Mouse (Mus musculus) megakaryocyte, embryonic 14.5 days (primary cell): ENCODE results near the gene Higd2a. TPM values are rescaled to one million over a fixed set of nuclear protein-coding genes. Genes with fewer than 3 reads are reported as not detected.

Experiments used
- H3K27me3 ChIP-seq: replicated peaks from 2 replicates; pipeline ENCODE3; 2012; ENCODE audit warnings: inconsistent platforms
- H3K36me3 ChIP-seq: replicated peaks from 2 replicates; pipeline ENCODE3; 2012; ENCODE audit warnings: low read length, inconsistent platforms, mixed read lengths
- H3K4me1 ChIP-seq: 2 replicates; pipeline ENCODE4 v1.6.1; 2012; ENCODE audit warnings: inconsistent platforms
- H3K4me3 ChIP-seq: replicated peaks from 2 replicates; pipeline ENCODE3; 2012; ENCODE audit warnings: moderate library complexity, mild to moderate bottlenecking, inconsistent platforms
- H3K9me3 ChIP-seq: 2 replicates; pipeline ENCODE4 v1.6.1; 2012; ENCODE audit warnings: inconsistent platforms
- FLI1 ChIP-seq: IDR thresholded peaks from 2 replicates; pipeline ENCODE4 v1.6.1; 2012; ENCODE audit warnings: low read length, inconsistent platforms, mixed read lengths
- GATA1 ChIP-seq: IDR thresholded peaks from 3 replicates; pipeline ENCODE4 v1.6.1; 2012; ENCODE audit warnings: mixed read lengths, low read length, inconsistent platforms, borderline replicate concordance
- polyA plus RNA-seq: library from polyadenylated mRNA; stranded (reverse); fragments of >175 nt; gene quantifications from 2 replicates; pipeline ENCODE4 v1.2.3, GENCODE M21; 2012; ENCODE audit warnings: low replicate concordance; ENCODE audit not compliant: insufficient read depth

Gene Higd2a
- polyA plus RNA-seq, result 13.6 and 46.2 TPM in 2 replicates

- Histone ChIP-seq H3K4me3 (peak within 1 kb of the TSS; percentile 98), H3K4me1 (peaks cover 31% of the 10 kb centered on the region), H3K27me3 (no peaks in the 10 kb centered on the region), H3K36me3 (peaks cover 60% of the 10 kb centered on the region), H3K9me3 (no peaks in the 10 kb centered on the region)
- TF ChIP-seq GATA1 (no peak), FLI1 (no peak)
These were observed at the start of gene Higd2a, which contains the start of gene Nop16 for GRCm38 (mm10) chr13:54589996-54590951. Gene Higd2a, plus strand, starts transcription at chr13:54590207. Gene Nop16, minus strand, starts transcription at chr13:54590090.

GRCm38 (mm10) chr13:54548036-54548435 lies 42.0 kb upstream of the Higd2a start:
- H3K4me1 ChIP-seq, result peaks cover 3% of the 10 kb centered on the region; the same call in 1 of the 2 replicates
- H3K36me3 ChIP-seq, result peaks cover 71% of the 10 kb centered on the region
- H3K9me3 ChIP-seq, result no peaks in the 10 kb centered on the region
- no peak overlapping the region for H3K4me3 ChIP-seq
- no peaks in the 10 kb centered on the region for H3K27me3 ChIP-seq
- TF ChIP-seq FLI1 (no peak), GATA1 (no peak)

DNA sequence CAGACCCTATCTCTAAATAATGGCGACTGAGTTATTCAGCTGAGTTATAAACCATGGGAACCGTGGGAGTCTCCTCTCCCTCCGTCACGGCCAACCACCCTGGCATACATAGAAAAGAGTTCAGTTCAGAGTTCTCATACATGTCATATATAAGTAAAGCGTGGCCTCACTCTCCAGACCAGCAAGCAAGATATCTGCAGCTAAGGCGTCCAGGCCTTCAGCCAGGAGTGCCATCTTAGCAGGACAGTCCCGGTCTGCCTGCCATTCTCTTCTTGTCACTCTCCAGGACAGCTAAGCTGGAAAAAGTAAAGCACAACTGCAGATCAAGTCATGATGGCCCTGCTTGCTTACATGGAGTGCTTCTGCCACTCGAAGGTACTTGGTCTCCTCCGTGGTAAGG lies 33.8 kb upstream of the Higd2a start:
- no peaks in the 10 kb centered on the region for H3K27me3 ChIP-seq
- TF ChIP-seq GATA1 (no peak), FLI1 (no peak)
- peaks cover 95% of the 10 kb centered on the region for H3K36me3 ChIP-seq
- H3K9me3 ChIP-seq, result no peaks in the 10 kb centered on the region
- no peak overlapping the region for H3K4me3 ChIP-seq
- H3K4me1 ChIP-seq, result peaks cover 24% of the 10 kb centered on the region

DNA sequence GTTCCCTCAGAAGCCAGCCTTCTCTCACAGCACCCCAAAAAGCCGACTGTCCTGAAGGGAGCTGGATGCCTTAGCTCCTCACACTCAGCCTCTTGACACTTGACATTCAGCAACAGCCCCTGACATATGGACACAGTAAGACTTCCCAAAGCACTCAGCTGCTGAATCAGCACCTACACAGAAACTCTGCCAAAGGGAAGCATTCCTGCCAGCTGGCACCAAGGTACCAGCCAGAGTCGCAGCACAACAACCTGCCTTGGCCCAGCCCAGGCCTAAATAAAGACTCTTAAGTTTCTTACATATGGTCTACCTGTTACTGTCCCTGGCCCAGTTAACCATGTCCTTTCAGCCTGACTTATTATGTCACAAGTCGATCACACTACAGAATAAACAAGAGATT lies 33.2 kb upstream of the Higd2a start:
- Histone ChIP-seq H3K4me1 (peaks cover 30% of the 10 kb centered on the region), H3K4me3 (no peak overlapping the region), H3K27me3 (no peaks in the 10 kb centered on the region), H3K36me3 (peaks cover 95% of the 10 kb centered on the region), H3K9me3 (no peaks in the 10 kb centered on the region)
- no peak for TF ChIP-seq GATA1
- no peak for TF ChIP-seq FLI1

GRCm38 (mm10) chr13:54557652-54558051 lies 32.4 kb upstream of the Higd2a start:
- Histone ChIP-seq H3K36me3 (peaks cover 95% of the 10 kb centered on the region), H3K27me3 (no peaks in the 10 kb centered on the region), H3K4me1 (peaks cover 38% of the 10 kb centered on the region), H3K9me3 (no peaks in the 10 kb centered on the region), H3K4me3 (no peak overlapping the region)
- no peak for TF ChIP-seq FLI1
- TF ChIP-seq GATA1, result no peak

DNA sequence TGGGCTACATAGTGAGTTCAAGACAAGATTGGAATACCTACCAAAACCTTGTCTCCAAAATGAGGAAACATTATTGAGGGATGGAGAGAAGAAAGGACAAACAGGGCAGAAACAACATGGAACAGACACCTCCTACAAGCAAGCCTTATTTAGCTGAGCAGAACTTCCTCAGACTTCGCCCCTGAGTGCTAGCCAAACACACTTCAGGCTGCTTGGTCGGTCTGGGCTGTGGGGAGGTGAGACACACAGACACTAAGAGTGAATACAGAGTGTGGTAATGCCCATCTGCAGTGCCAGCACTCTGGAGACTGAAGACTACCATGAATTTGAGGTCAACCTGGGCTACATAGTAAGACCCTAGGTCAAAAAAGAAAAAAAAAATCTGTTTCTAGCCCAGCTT lies 30.4 kb upstream of the Higd2a start:
- peaks cover 87% of the 10 kb centered on the region for H3K36me3 ChIP-seq
- TF ChIP-seq FLI1, result no peak
- no peak for TF ChIP-seq GATA1

DNA sequence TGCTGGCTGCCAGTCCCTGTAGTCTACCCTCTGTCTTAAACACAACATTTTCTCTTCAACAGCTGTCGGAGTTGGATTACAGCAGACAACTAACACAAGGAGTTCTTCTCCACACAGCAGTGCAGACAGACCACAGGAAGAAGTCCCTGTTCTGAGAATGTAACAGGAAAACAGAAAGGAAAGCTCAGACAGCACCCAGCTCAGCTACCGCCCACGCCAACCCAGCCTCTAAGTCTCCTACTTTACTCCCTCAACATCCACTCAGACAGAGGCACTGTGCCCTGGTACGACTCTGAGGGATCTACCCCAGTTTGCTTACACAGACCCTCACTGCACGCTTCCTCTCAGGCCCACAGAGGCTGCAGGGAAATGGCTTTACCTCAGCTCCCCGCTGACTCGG lies 29.4 kb upstream of the Higd2a start:
- no peaks in the 10 kb centered on the region for H3K9me3 ChIP-seq
- H3K36me3 ChIP-seq, result peaks cover 80% of the 10 kb centered on the region
- H3K4me1 ChIP-seq, result peaks cover 62% of the 10 kb centered on the region
- TF ChIP-seq GATA1 (no peak), FLI1 (no peak)
- H3K27me3 ChIP-seq, result no peaks in the 10 kb centered on the region
- peak overlapping the region; percentile 64 for H3K4me3 ChIP-seq

More for the DNA sequence above, 30.4 kb upstream of the Higd2a start:
- no peaks in the 10 kb centered on the region for H3K9me3 ChIP-seq
- peaks cover 58% of the 10 kb centered on the region for H3K4me1 ChIP-seq
- H3K4me3 ChIP-seq, result no peak overlapping the region
- no peaks in the 10 kb centered on the region for H3K27me3 ChIP-seq

- TF ChIP-seq GATA1, result no peak
These were observed 27.4 kb upstream of the Higd2a start for GRCm38 (mm10) chr13:54562562-54562961.

DNA sequence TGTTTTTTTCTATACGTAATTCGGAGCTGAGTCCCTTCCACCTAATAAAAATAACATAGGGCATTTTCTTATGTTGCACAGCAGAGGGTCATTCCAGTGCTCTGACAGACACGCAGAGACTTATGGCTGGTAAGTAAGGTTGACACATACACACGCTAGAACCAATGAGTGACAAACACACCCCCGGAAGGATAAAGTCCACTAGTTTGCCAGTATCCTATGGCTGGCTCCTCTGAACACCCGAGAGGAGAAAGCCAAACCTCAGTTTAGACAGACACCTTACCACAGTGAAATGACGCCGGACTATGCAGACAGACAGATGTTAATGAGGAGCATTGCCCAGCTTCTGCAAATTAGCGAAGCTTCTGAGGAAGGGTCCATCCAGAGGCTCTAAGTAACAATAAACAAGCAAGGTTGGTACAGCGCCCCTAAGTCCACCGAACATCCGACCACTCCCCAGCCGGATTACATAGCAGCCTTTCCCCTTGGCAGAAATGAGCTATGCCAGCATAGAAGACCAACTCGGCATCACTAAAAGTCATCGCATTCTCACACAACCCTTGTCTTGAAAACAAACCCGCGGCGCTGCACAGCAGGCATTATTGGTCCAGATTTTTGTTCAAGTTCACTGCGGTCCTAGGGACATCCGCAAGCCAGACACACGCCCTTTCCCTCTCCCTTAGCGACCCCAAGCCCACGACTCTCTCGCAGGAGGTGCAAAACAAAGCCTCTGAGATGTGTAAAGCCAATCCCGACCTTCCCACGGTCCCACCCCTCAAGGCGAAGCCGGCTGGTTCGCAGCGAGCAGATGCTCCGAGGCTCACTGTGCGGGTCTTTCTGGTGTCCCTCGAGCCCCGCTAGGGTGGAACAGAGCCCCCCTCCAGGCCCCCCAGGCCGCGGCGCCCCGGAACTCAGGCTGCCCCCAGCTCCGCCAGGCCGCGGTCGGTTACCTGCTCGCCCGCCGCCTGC lies 25.5 kb upstream of the Higd2a start:
- Histone ChIP-seq H3K27me3 (no peaks in the 10 kb centered on the region), H3K9me3 (no peaks in the 10 kb centered on the region), H3K4me3 (peak overlapping the region; percentile 91), H3K4me1 (peaks cover 92% of the 10 kb centered on the region), H3K36me3 (peaks cover 42% of the 10 kb centered on the region)
- TF ChIP-seq GATA1 (no peak), FLI1 (no peak)

More at GRCm38 (mm10) chr13:54562562-54562961, 27.4 kb upstream of the Higd2a start:
- Histone ChIP-seq H3K4me3 (peak overlapping the region; percentile 16), H3K27me3 (no peaks in the 10 kb centered on the region), H3K4me1 (peaks cover 80% of the 10 kb centered on the region), H3K36me3 (peaks cover 61% of the 10 kb centered on the region), H3K9me3 (no peaks in the 10 kb centered on the region)

DNA sequence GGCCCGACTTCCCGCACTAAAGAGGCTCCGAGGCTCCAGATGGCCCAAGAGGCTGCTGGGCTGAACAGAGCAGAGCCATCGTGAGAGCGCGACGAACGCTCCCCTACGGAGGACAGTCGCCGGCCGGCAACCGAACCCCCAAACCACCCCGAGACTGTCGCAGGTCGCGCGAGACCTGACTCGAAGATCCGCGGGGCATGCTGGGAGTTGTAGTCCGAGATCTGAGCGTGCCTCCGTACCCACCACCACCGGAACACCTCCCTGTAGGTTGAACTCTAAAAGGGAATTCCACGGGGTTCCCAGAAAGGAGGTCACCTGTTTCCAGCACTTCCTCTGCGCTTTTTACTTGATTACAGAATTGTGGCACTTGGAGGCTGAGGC lies 24.8 kb upstream of the Higd2a start, which contains the start of gene 4833439L19Rik:
4833439L19Rik (minus strand) TSS at position 235 of the 381 bp plus-strand sequence.
- TF ChIP-seq FLI1 (no peak), GATA1 (no peak)
- Histone ChIP-seq H3K36me3 (peaks cover 35% of the 10 kb centered on the region), H3K4me1 (peaks cover 91% of the 10 kb centered on the region), H3K27me3 (no peaks in the 10 kb centered on the region), H3K4me3 (peak within 1 kb of the TSS; percentile 91), H3K9me3 (no peaks in the 10 kb centered on the region)
